Mouse (Mus musculus) CH12.LX (cell line): ENCODE data around the gene Abr. TPM values are rescaled to one million over a fixed set of nuclear protein-coding genes. Genes with fewer than 3 reads are reported as not detected.

Experiments used
- DNase-seq: peaks from one replicate; pipeline ENCODE4 v3.0.0-alpha.2; 2013; ENCODE audit errors: extremely low read depth
- H3K27ac ChIP-seq: 2 replicates; pipeline ENCODE4 v1.5.1; 2012; ENCODE audit warnings: low read depth, mild to moderate bottlenecking, control low read depth, moderate library complexity; ENCODE audit not compliant: insufficient read depth
- H3K27me3 ChIP-seq: replicated peaks from 2 replicates; pipeline ENCODE3; 2012; ENCODE audit warnings: inconsistent platforms
- H3K36me3 ChIP-seq, 2 experiments: replicated peaks in 1 of 2; 2 replicates each; pipeline versions ENCODE3 to v1.6.1; 2012; ENCODE audit warnings: inconsistent platforms in 1 of 2, low read length in 1 of 2, mild to moderate bottlenecking in 1 of 2, mixed read lengths in 1 of 2, moderate library complexity in 1 of 2; ENCODE audit not compliant: control insufficient read depth in 1 of 2, insufficient read depth in 1 of 2
- H3K4me1 ChIP-seq, 2 experiments: 2 replicates each; pipeline ENCODE4 v1.6.1; 2012; ENCODE audit warnings: inconsistent platforms in 1 of 2, moderate library complexity in 1 of 2; ENCODE audit not compliant: insufficient read depth in 2 of 2, control insufficient read depth in 1 of 2
- H3K4me2 ChIP-seq: 2 replicates; pipeline ENCODE4 v1.6.1; 2012; ENCODE audit warnings: low read depth, mild to moderate bottlenecking, control low read depth; ENCODE audit not compliant: poor library complexity, insufficient read depth, severe bottlenecking
- H3K4me3 ChIP-seq, 3 experiments: fragments of 150-350 bp in 1 of 3; sonication (generic) in 1 of 3; replicated peaks in 1 of 3; 2 replicates each; pipeline versions ENCODE3 to v1.5.1; 2011 to 2012; ENCODE audit warnings: low read depth in 2 of 3, low read length in 2 of 3, mild to moderate bottlenecking in 2 of 3, moderate library complexity in 2 of 3, control low read depth in 1 of 3, improper control_type of control experiment in 1 of 3, inconsistent platforms in 1 of 3, mixed read lengths in 1 of 3; ENCODE audit not compliant: poor library complexity in 1 of 3
- H3K79me2 ChIP-seq: replicated peaks from 2 replicates; pipeline ENCODE4 v1.6.1; 2012; ENCODE audit warnings: mild to moderate bottlenecking, moderate library complexity; ENCODE audit not compliant: control insufficient read depth, poor library complexity, insufficient read depth, severe bottlenecking; ENCODE audit errors: extremely low read depth
- H3K9ac ChIP-seq: 2 replicates; pipeline ENCODE4 v1.6.1; 2012; ENCODE audit warnings: low read depth, mild to moderate bottlenecking, control low read depth, moderate library complexity; ENCODE audit not compliant: insufficient read depth
- H3K9me3 ChIP-seq: replicated peaks from 2 replicates; pipeline ENCODE3; 2012; ENCODE audit warnings: low read length, inconsistent platforms, mixed read lengths
- CTCF ChIP-seq, 2 experiments: IDR thresholded peaks in 1 of 2; conservative IDR thresholded peaks in 1 of 2; 2 replicates each; pipeline ENCODE4 v1.5.1; 2011 to 2012; ENCODE audit warnings: low read depth in 2 of 2, low read length in 2 of 2, improper control_type of control experiment in 1 of 2, inconsistent platforms in 1 of 2, mild to moderate bottlenecking in 1 of 2, moderate library complexity in 1 of 2
- E2F4 ChIP-seq: IDR thresholded peaks from 2 replicates; pipeline ENCODE4 v1.6.1; 2011; ENCODE audit warnings: low read depth, low read length, improper control_type of control experiment; ENCODE audit not compliant: insufficient replicate concordance
- ELF1 ChIP-seq: IDR thresholded peaks from 2 replicates; pipeline ENCODE4 v1.6.1; 2014; ENCODE audit warnings: low read depth, mild to moderate bottlenecking, inconsistent platforms, low read length, improper control_type of control experiment
- EP300 ChIP-seq: IDR thresholded peaks from 2 replicates; pipeline ENCODE4 v1.6.1; 2011; ENCODE audit warnings: low read length, improper control_type of control experiment
- ETS1 ChIP-seq: conservative IDR thresholded peaks from 2 replicates; pipeline ENCODE4 v1.6.1; 2012; ENCODE audit warnings: low read depth, mild to moderate bottlenecking, inconsistent platforms, low read length, improper control_type of control experiment, moderate library complexity
- HCFC1 ChIP-seq: IDR thresholded peaks from 2 replicates; pipeline ENCODE4 v1.6.1; 2012; ENCODE audit warnings: low read depth, mild to moderate bottlenecking, inconsistent platforms, low read length, improper control_type of control experiment
- JUND ChIP-seq: conservative IDR thresholded peaks from 2 replicates; pipeline ENCODE4 v1.6.1; 2011; ENCODE audit warnings: low read depth, low read length, improper control_type of control experiment
- MEF2A ChIP-seq: IDR thresholded peaks from 2 replicates; pipeline ENCODE4 v1.6.1; 2014; ENCODE audit warnings: low read depth, mild to moderate bottlenecking, inconsistent platforms, low read length, improper control_type of control experiment, borderline replicate concordance
- NRF1 ChIP-seq: IDR thresholded peaks from 2 replicates; pipeline ENCODE4 v1.6.1; 2014; ENCODE audit warnings: low read depth, mild to moderate bottlenecking, inconsistent platforms, low read length, improper control_type of control experiment, moderate library complexity
- RCOR1 ChIP-seq: conservative IDR thresholded peaks from 2 replicates; pipeline ENCODE4 v1.6.1; 2012; ENCODE audit warnings: low read depth, mild to moderate bottlenecking, inconsistent platforms, low read length, improper control_type of control experiment
- SMC3 ChIP-seq: IDR thresholded peaks from 2 replicates; pipeline ENCODE4 v1.6.1; 2011; ENCODE audit warnings: low read depth, low read length, improper control_type of control experiment
- dilution Hi-C: fragments of 300-500 bp; cut with MboI; formaldehyde crosslinking; loops from 2 replicates; pipeline ENCODE4 v1.14.3; 2020; ENCODE audit warnings: low sequenced_read_pairs; ENCODE audit not compliant: extremely low pct_unique_long_range_greater_than_20kb, extremely low pct_ligation_motif_present
- in situ Hi-C: fragments of 300-500 bp; cut with MboI; formaldehyde crosslinking; loops from 3 replicates; pipeline ENCODE4 v1.14.3; 2019; ENCODE audit warnings: low sequenced_read_pairs, low pct_ligation_motif_present, low pct_unique_long_range_greater_than_20kb, mixed read lengths
- polyA plus RNA-seq: library from polyadenylated mRNA; unstranded; fragments of >175 nt; gene quantifications from 2 replicates; pipeline ENCODE4 v1.2.1, GENCODE M21; 2012; ENCODE audit warnings: low read depth; ENCODE audit not compliant: insufficient read length
- total RNA-seq, 2 experiments: library from RNA; depleted of rRNA; stranded (reverse); fragments of 300-350 nt in 1 of 2; fragments of >200 nt in 1 of 2; gene quantifications; 2 replicates each; pipeline ENCODE4 v1.2.3; 2012 to 2014

Abr gene
- total and polyA plus RNA-seq, 3 experiments, result 21.0 to 49.5 (median 37.4) TPM

DNA sequence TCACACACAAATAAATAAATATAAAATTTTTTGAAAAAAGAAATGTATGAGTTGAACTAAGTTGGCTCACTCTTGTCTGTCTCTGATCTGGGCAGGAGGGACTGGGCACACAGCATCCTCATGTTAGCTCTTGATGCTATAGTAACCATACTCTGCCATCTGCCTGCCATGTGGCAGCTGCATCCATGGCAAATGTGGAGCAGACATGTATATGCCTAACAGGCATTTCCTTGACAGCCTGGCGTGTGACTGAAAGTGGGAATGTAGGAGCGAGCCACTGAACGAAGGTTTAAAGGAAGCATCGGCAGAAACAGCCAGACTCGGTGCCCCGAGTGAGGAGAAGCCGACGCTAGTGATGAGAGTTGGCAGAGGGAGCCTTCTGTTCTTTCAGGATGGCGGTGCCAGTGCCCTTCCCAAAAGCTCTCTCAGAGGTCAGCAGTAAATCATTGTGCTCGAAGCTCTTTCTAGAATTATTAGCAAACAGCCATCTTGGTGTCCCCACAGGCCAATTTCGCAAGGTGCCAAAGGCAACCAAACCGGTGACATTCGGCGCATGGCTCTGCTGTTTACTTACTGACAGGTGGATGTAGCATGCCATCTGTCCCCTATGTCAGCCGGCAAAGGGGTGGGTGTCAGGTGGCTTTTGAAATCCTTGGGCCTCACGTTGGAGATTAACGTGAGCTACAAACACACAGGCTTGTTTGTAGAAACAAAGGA, 17.3 kb upstream of the Abr start:
- H3K9ac ChIP-seq, result no peak overlapping the region
- no peak overlapping the region for H3K4me3 ChIP-seq
- H3K9me3 ChIP-seq, result no peaks in the 10 kb centered on the region
- no peak overlapping the region for H3K4me2 ChIP-seq
- in situ Hi-C loops (no loop called here), dilution Hi-C loops (no loop called here)
- H3K79me2 ChIP-seq, result no peaks in the 10 kb centered on the region
- peaks cover 1% of the 10 kb centered on the region for H3K27me3 ChIP-seq
- no peak for TF ChIP-seq NRF1
- H3K36me3 ChIP-seq, result no peaks in the 10 kb centered on the region
- H3K27ac ChIP-seq, result no peak overlapping the region
- no peak for DNase-seq
- H3K4me1 ChIP-seq, result peaks cover 0 to 3% of the 10 kb centered on the region in 2 experiments; a peak in 2 of 4 replicates

DNA sequence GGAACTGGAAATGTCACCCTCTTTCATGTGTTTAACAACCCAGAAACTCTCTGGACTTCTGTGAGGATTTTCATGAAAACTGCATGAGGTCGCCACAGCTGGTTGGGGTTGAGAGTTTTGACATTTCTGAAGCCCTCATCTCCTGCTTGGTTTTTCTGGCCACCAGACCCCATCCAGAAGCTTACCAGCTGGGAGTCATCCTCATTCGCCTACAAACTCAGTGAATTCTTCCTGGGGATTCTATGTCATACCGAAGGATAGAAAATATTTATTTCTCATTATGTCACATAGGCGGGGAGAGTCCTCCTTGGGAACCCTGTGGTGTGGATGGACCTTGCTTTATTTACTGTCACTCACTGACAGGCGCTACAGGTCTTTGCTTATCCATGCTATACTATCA, 8.4 kb upstream of the Abr start:
- TF ChIP-seq JUND (no peak), E2F4 (no peak), SMC3 (no peak), CTCF (conservative IDR thresholded peaks at IDR 0.05 in 1 of 2, IDR thresholded peaks at IDR 0.05 in 1 of 2; ENCODE audit: low read depth in 2 of 2, low read length in 2 of 2) (no peak), ELF1 (no peak), EP300 (no peak), MEF2A (no peak)
- peaks cover 4% of the 10 kb centered on the region for H3K9me3 ChIP-seq
- in situ Hi-C loops, result loop anchor here (5.0 kb wide), 1 partner anchor 33 kb away; no protein-coding TSS in a partner anchor

DNA sequence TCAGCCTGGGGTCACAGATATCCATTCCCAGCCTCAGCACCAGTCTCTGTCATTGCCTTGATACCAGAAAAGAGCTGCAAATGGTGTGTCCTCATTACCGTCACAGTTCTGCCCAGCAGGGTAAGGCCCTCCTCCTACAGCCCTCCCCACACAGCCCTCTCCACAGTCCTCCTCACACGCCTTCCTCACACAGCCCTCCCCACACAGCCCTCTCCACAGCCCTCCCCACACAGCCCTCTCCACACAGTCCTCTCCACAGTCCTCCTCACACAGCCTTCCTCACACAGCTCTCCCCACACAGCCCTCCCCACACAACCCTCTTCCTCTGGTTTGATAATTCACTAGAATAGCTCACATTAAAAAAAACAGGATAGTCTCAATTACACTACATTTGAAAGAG, 7.9 kb upstream of the Abr start:
- TF ChIP-seq RCOR1 (no peak), HCFC1 (no peak), ETS1 (no peak)
- TF ChIP-seq, all 38 proteins: peak for 0
- H3K36me3 ChIP-seq, result no peaks in the 10 kb centered on the region
- dilution Hi-C loops, result no loop called here
- in situ Hi-C loops, result loop anchor here (5.0 kb wide), 1 partner anchor 33 kb away; no protein-coding TSS in a partner anchor
- no peak for DNase-seq
- H3K4me3 ChIP-seq, result no peak overlapping the region
- no peak overlapping the region for H3K27ac ChIP-seq
- H3K4me1 ChIP-seq, result no peaks in the 10 kb centered on the region
- H3K9me3 ChIP-seq, result peaks cover 4% of the 10 kb centered on the region
- no peaks in the 10 kb centered on the region for H3K79me2 ChIP-seq
- no peak overlapping the region for H3K4me2 ChIP-seq
- no peak overlapping the region for H3K9ac ChIP-seq
- H3K27me3 ChIP-seq, result peaks cover 3% of the 10 kb centered on the region

More for the DNA sequence above, 8.4 kb upstream of the Abr start:
- Histone ChIP-seq H3K4me1 (no peaks in the 10 kb centered on the region), H3K4me3 (no peak overlapping the region), H3K36me3 (no peaks in the 10 kb centered on the region), H3K79me2 (no peaks in the 10 kb centered on the region), H3K9ac (no peak overlapping the region), H3K27ac (no peak overlapping the region), H3K27me3 (peaks cover 3% of the 10 kb centered on the region), H3K4me2 (no peak overlapping the region)
- dilution Hi-C loops, result no loop called here
- no peak for DNase-seq
